Mouse (Mus musculus) CH12.LX (cell line): ENCODE measurements around the gene Aatk. TPM values are rescaled to one million over a fixed set of nuclear protein-coding genes. Genes with fewer than 3 reads are reported as not detected.

ENCODE experiments used
- DNase-seq: peaks from one replicate; pipeline ENCODE4 v3.0.0-alpha.2; 2013; ENCODE audit errors: extremely low read depth
- H3K27ac ChIP-seq: 2 replicates; pipeline ENCODE4 v1.5.1; 2012; ENCODE audit warnings: low read depth, mild to moderate bottlenecking, control low read depth, moderate library complexity; ENCODE audit not compliant: insufficient read depth
- H3K27me3 ChIP-seq: replicated peaks from 2 replicates; pipeline ENCODE3; 2012; ENCODE audit warnings: inconsistent platforms
- H3K36me3 ChIP-seq, 2 experiments: replicated peaks in 1 of 2; 2 replicates each; pipeline versions ENCODE3 to v1.6.1; 2012; ENCODE audit warnings: inconsistent platforms in 1 of 2, low read length in 1 of 2, mild to moderate bottlenecking in 1 of 2, mixed read lengths in 1 of 2, moderate library complexity in 1 of 2; ENCODE audit not compliant: control insufficient read depth in 1 of 2, insufficient read depth in 1 of 2
- H3K4me1 ChIP-seq, 2 experiments: 2 replicates each; pipeline ENCODE4 v1.6.1; 2012; ENCODE audit warnings: inconsistent platforms in 1 of 2, moderate library complexity in 1 of 2; ENCODE audit not compliant: insufficient read depth in 2 of 2, control insufficient read depth in 1 of 2
- H3K4me2 ChIP-seq: 2 replicates; pipeline ENCODE4 v1.6.1; 2012; ENCODE audit warnings: low read depth, mild to moderate bottlenecking, control low read depth; ENCODE audit not compliant: poor library complexity, insufficient read depth, severe bottlenecking
- H3K4me3 ChIP-seq, 3 experiments: fragments of 150-350 bp in 1 of 3; sonication (generic) in 1 of 3; replicated peaks in 1 of 3; 2 replicates each; pipeline versions ENCODE3 to v1.5.1; 2011 to 2012; ENCODE audit warnings: low read depth in 2 of 3, low read length in 2 of 3, mild to moderate bottlenecking in 2 of 3, moderate library complexity in 2 of 3, control low read depth in 1 of 3, improper control_type of control experiment in 1 of 3, inconsistent platforms in 1 of 3, mixed read lengths in 1 of 3; ENCODE audit not compliant: poor library complexity in 1 of 3
- H3K79me2 ChIP-seq: replicated peaks from 2 replicates; pipeline ENCODE4 v1.6.1; 2012; ENCODE audit warnings: mild to moderate bottlenecking, moderate library complexity; ENCODE audit not compliant: control insufficient read depth, poor library complexity, insufficient read depth, severe bottlenecking; ENCODE audit errors: extremely low read depth
- H3K9ac ChIP-seq: 2 replicates; pipeline ENCODE4 v1.6.1; 2012; ENCODE audit warnings: low read depth, mild to moderate bottlenecking, control low read depth, moderate library complexity; ENCODE audit not compliant: insufficient read depth
- H3K9me3 ChIP-seq: replicated peaks from 2 replicates; pipeline ENCODE3; 2012; ENCODE audit warnings: low read length, inconsistent platforms, mixed read lengths
- CTCF ChIP-seq, 2 experiments: IDR thresholded peaks in 1 of 2; conservative IDR thresholded peaks in 1 of 2; 2 replicates each; pipeline ENCODE4 v1.5.1; 2011 to 2012; ENCODE audit warnings: low read depth in 2 of 2, low read length in 2 of 2, improper control_type of control experiment in 1 of 2, inconsistent platforms in 1 of 2, mild to moderate bottlenecking in 1 of 2, moderate library complexity in 1 of 2
- E2F4 ChIP-seq: IDR thresholded peaks from 2 replicates; pipeline ENCODE4 v1.6.1; 2011; ENCODE audit warnings: low read depth, low read length, improper control_type of control experiment; ENCODE audit not compliant: insufficient replicate concordance
- ELF1 ChIP-seq: IDR thresholded peaks from 2 replicates; pipeline ENCODE4 v1.6.1; 2014; ENCODE audit warnings: low read depth, mild to moderate bottlenecking, inconsistent platforms, low read length, improper control_type of control experiment
- EP300 ChIP-seq: IDR thresholded peaks from 2 replicates; pipeline ENCODE4 v1.6.1; 2011; ENCODE audit warnings: low read length, improper control_type of control experiment
- ETS1 ChIP-seq: conservative IDR thresholded peaks from 2 replicates; pipeline ENCODE4 v1.6.1; 2012; ENCODE audit warnings: low read depth, mild to moderate bottlenecking, inconsistent platforms, low read length, improper control_type of control experiment, moderate library complexity
- IRF4 ChIP-seq: IDR thresholded peaks from 2 replicates; pipeline ENCODE4 v1.6.1; 2014; ENCODE audit warnings: low read depth, mild to moderate bottlenecking, inconsistent platforms, low read length, improper control_type of control experiment
- JUN ChIP-seq: IDR thresholded peaks from 2 replicates; pipeline ENCODE4 v1.6.1; 2011; ENCODE audit warnings: low read depth, mild to moderate bottlenecking, low read length, improper control_type of control experiment, moderate library complexity; ENCODE audit not compliant: insufficient read depth
- MAZ ChIP-seq: IDR thresholded peaks from 2 replicates; pipeline ENCODE4 v1.6.1; 2012; ENCODE audit warnings: low read depth, mild to moderate bottlenecking, inconsistent platforms, low read length, improper control_type of control experiment, moderate library complexity
- MEF2A ChIP-seq: IDR thresholded peaks from 2 replicates; pipeline ENCODE4 v1.6.1; 2014; ENCODE audit warnings: low read depth, mild to moderate bottlenecking, inconsistent platforms, low read length, improper control_type of control experiment, borderline replicate concordance
- MXI1 ChIP-seq: IDR thresholded peaks from 2 replicates; pipeline ENCODE4 v1.6.1; 2011; ENCODE audit warnings: mild to moderate bottlenecking, low read depth, low read length, improper control_type of control experiment
- MYC ChIP-seq: IDR thresholded peaks from 2 replicates; pipeline ENCODE4 v1.6.1; 2011; ENCODE audit warnings: low read depth, mild to moderate bottlenecking, improper control_type of control experiment, low read length
- PAX5 ChIP-seq: IDR thresholded peaks from 2 replicates; pipeline ENCODE4 v1.6.1; 2012; ENCODE audit warnings: low read length, inconsistent platforms, mixed read lengths
- POLR2A ChIP-seq: IDR thresholded peaks from 2 replicates; pipeline ENCODE4 v1.6.1; 2011; ENCODE audit warnings: low read depth, mild to moderate bottlenecking, improper control_type of control experiment, low read length
- RAD21 ChIP-seq: IDR thresholded peaks from 2 replicates; pipeline ENCODE4 v1.6.1; 2011; ENCODE audit warnings: low read depth, mild to moderate bottlenecking, low read length, improper control_type of control experiment, moderate library complexity
- RCOR1 ChIP-seq: conservative IDR thresholded peaks from 2 replicates; pipeline ENCODE4 v1.6.1; 2012; ENCODE audit warnings: low read depth, mild to moderate bottlenecking, inconsistent platforms, low read length, improper control_type of control experiment
- SMC3 ChIP-seq: IDR thresholded peaks from 2 replicates; pipeline ENCODE4 v1.6.1; 2011; ENCODE audit warnings: low read depth, low read length, improper control_type of control experiment
- TBP ChIP-seq: conservative IDR thresholded peaks from 2 replicates; pipeline ENCODE4 v1.6.1; 2011; ENCODE audit warnings: low read depth, low read length, improper control_type of control experiment
- TCF12 ChIP-seq: IDR thresholded peaks from 2 replicates; pipeline ENCODE4 v1.6.1; 2014; ENCODE audit warnings: low read depth, mild to moderate bottlenecking, inconsistent platforms, low read length, improper control_type of control experiment
- dilution Hi-C: fragments of 300-500 bp; cut with MboI; formaldehyde crosslinking; loops from 2 replicates; pipeline ENCODE4 v1.14.3; 2020; ENCODE audit warnings: low sequenced_read_pairs; ENCODE audit not compliant: extremely low pct_unique_long_range_greater_than_20kb, extremely low pct_ligation_motif_present
- in situ Hi-C: fragments of 300-500 bp; cut with MboI; formaldehyde crosslinking; loops from 3 replicates; pipeline ENCODE4 v1.14.3; 2019; ENCODE audit warnings: low sequenced_read_pairs, low pct_ligation_motif_present, low pct_unique_long_range_greater_than_20kb, mixed read lengths
- polyA plus RNA-seq: library from polyadenylated mRNA; unstranded; fragments of >175 nt; gene quantifications from 2 replicates; pipeline ENCODE4 v1.2.1, GENCODE M21; 2012; ENCODE audit warnings: low read depth; ENCODE audit not compliant: insufficient read length
- total RNA-seq, 2 experiments: library from RNA; depleted of rRNA; stranded (reverse); fragments of 300-350 nt in 1 of 2; fragments of >200 nt in 1 of 2; gene quantifications; 2 replicates each; pipeline ENCODE4 v1.2.3; 2012 to 2014

Gene Aatk
- total RNA-seq (2012; rRNA removed) (0.08 and 0.17 TPM in 2 replicates), total RNA-seq (2014; rRNA removed) (0.07 and 0.19 TPM in 2 replicates), polyA plus RNA-seq (0.21 and 0.42 TPM in 2 replicates)

DNA sequence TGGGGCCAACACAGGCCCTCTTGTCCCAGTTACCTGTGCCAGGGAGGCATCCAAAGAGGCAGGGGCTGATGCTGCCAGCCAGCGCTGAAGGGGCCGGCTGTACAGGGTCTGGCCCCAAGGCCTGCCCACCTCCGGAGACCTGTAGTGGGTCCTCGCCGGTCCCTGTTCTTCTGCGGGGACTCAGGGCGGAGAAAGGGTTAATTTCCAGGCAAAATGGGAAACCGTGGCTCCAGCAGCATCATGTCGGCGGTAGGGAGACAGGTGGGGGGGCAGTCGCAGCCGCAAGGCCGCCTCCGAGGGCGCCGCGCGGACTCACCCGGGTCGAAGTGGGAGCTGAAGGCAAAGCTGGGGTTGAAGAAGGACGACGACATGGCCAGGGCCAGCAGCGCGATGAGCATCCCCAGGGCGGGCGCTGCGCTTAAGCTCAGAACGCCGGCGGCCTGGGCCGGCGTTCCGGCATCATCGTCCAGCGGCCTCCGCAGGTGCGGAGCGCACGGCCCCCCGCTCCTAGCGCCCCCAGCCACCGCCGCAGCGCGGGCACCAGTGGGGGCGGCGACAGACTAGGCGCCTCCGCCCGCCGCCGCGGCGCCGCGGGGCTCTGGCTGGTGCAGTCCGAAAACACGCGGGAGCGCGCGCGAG is at the start of gene Aatk:
TSS of gene Aatk (minus strand) at position 615 of the 639 bp plus-strand sequence.
- dilution Hi-C loops (no loop called here), in situ Hi-C loops (no loop called here)
- H3K4me2 ChIP-seq, result no peak within 1 kb of the TSS
- peaks cover 0 to 19% of the 10 kb centered on the region in 2 experiments; a peak in 2 of 4 replicates for H3K4me1 ChIP-seq
- no peaks in the 10 kb centered on the region for H3K9me3 ChIP-seq
- no peak within 1 kb of the TSS for H3K4me3 ChIP-seq
- no peak for DNase-seq
- no peaks in the 10 kb centered on the region for H3K79me2 ChIP-seq
- H3K9ac ChIP-seq, result no peak within 1 kb of the TSS
- no peaks in the 10 kb centered on the region for H3K36me3 ChIP-seq
- peaks cover 18% of the 10 kb centered on the region for H3K27me3 ChIP-seq
- no peak within 1 kb of the TSS for H3K27ac ChIP-seq
- TF ChIP-seq EP300, result no peak
- TF ChIP-seq MEF2A, result no peak
- TF ChIP-seq E2F4, result no peak
- no peak for TF ChIP-seq POLR2A
- no peak for TF ChIP-seq PAX5
- no peak for TF ChIP-seq MXI1
- TF ChIP-seq JUN, result no peak
- no peak for TF ChIP-seq IRF4
- no peak for TF ChIP-seq MAZ
- TF ChIP-seq TBP, result no peak
- no peak for TF ChIP-seq CTCF (conservative IDR thresholded peaks at IDR 0.05 in 1 of 2, IDR thresholded peaks at IDR 0.05 in 1 of 2; ENCODE audit: low read depth in 2 of 2, low read length in 2 of 2)
- TF ChIP-seq SMC3, result no peak
- TF ChIP-seq MYC, result no peak
- TF ChIP-seq RCOR1, result no peak
- no peak for TF ChIP-seq ELF1
- no peak for TF ChIP-seq ETS1
- TF ChIP-seq, all 38 proteins: peak for 0

DNA sequence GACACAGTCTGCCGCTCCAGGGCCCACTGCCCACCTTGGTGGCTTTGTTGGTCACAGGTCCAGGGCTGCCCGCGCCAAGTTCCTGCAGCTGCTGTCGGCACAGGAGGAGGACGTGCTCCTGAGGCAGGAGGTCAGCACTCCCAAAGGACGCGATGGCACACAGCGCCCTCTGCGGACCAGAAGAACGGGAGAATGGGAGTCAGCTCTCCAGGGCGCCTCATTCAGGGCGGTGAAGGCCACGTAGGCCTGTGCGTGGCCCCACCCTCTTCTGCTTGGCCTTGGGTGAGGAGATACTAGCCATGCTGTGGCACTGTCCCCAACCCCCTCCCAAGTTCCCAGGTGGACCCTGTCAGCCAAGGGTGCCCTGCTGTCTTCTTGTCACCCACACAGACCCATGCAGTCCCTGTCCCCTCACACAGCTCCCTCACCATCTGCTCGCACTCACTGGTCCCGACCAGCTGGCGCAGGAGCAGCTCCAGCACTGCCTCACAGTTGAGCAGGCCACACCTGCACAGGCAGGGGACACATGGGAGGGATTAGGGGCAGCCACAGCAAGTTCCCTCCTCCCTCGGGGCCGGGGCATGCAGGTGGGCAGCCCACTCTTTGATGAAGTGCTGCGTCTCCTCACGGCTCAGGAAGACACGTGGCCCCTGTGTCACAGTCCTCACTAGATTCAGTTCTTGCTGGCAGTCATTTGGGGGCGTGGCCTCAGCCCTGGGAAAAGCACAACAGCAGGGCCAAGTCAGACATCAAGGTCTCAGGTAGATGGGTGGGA is 46.0 kb upstream of the Aatk start:
- dilution Hi-C loops (no loop called here), in situ Hi-C loops (loop anchor here (10.0 kb wide), 1 partner anchor 178 kb away; the partner anchor contains the start of gene Chmp6)
- no peak overlapping the region for H3K4me3 ChIP-seq
- H3K4me2 ChIP-seq, result no peak overlapping the region
- peaks cover 3 to 55% of the 10 kb centered on the region in 2 experiments for H3K4me1 ChIP-seq
- peak; percentile 45 for DNase-seq
- no peak overlapping the region for H3K27ac ChIP-seq
- H3K27me3 ChIP-seq, result no peaks in the 10 kb centered on the region
- TF ChIP-seq RAD21, result no peak
- TF ChIP-seq TCF12, result peak; percentile 42; the same call in 1 of the 2 replicates
- H3K36me3 ChIP-seq, result peaks cover 61 to 67% of the 10 kb centered on the region in 2 experiments
- no peak overlapping the region for H3K9ac ChIP-seq
- H3K9me3 ChIP-seq, result no peaks in the 10 kb centered on the region
- no peaks in the 10 kb centered on the region for H3K79me2 ChIP-seq
